Mouse (Mus musculus) left cerebral cortex, adult 18-20 months (tissue): ENCODE measurements at regions not wholly inside any gene's neighbourhood (a gene's known extent, or its start where the extent isn't known, plus 50 kb on each side); places are given as distances from the start of the nearest gene placed in this dataset.

Source experiments
- DNase-seq, 2 experiments: peaks; one replicate each; pipeline ENCODE4 v3.0.0; 2021 to 2022; ENCODE audit warnings: low spot score in 2 of 2, mixed read lengths in 1 of 2

DNA sequence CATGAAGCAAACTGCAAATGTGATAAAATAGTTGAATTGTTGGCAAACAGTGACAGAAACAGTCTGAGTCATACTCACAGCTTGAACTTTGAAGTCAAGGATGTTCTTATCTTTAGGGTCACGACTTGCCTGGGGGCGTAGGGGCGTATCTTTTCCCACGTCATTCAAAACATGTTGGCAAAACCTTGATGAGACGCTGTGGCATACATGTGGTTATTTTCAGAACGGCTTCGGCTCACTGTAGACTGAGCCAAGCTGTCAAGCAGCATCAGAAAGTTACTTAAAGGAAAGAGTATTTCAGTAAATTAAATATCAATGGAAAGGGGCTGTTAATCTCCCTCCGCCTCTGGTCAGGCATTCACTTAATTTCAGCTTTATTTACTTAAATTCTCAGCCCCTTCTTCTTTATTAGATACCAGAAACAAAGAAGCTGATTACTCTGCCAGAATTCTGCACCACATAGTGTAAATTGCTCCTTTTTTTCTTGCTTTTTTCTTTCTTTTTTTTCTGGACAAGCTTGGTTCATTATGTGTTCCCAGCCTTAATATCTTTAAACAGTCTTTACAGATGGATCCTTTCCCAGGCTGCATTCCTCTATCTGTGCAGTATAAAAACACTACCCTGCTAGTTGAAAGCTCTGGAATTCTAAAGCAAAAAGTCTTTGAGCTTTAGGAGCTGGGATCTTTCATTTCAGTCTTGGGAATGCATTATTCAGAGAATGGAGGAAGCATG, 302.9 kb upstream of the Epha3 start:
- no peak for DNase-seq

DNA sequence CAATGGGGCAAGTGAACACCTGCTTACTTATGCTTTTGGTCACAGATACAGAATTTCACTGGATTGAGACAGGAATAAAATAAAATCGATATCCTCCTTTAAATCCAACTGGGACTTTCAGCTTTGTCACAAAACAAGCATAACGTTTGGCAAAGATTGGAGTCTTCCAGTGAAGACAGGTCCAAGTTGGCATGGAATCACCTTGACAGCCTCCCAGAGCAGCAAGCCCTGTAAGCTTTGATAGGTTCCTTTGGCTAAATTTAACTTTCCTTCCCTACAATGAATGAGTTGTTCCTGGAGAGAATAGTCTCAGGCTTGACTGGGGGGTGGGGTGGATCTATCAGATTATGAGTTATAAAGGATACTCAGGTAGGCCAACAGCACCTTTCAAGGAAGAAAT, 302.1 kb upstream of the Epha3 start:
- DNase-seq, result no peak

DNA sequence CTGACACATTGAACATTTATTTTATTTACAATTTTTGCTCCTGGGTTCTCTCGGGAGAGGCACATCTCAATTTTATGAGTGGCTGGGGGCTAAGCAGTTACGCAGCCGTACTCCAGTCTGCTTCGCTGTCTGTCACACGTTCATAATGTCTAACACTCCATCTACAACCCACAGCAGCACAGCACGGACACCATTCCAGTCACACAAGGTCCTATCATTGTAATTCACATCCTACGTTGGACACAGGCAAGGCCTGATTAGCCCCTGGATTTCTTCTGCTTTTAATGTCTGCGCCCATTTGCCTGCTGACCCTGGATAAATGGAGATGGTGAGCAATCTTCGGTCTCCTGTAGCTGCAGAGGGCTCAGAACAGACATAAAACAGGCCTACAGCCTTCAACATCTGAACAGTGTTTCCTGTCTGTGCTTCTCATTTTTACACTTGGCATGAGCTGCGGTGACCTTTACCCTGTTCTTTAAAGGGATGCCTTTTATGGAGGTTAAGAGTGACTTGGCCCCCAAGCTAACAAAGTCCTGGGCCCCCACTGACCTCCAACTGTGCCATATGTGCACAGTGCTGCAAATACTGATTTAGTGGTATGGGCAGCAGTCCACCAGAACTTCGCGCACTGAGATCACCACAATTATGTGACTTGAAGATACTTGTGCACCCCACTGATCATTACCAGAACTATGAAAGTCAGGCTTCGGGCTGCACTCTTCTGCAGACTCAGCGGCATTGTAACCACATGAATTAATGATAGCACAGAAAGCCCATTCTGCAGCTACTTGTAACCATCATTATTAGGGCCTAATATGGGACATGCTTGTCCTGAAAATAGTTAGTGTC, 281.9 kb upstream of the Epha3 start:
- DNase-seq, result no peak
